Mouse (Mus musculus) intestine, embryonic 14.5 days (tissue): Measurements from ENCODE around the gene Adamtsl1. TPM values are rescaled to one million over a fixed set of nuclear protein-coding genes. Genes with fewer than 3 reads are reported as not detected.

Source experiments
- ATAC-seq: fragments of 200-750 bp; cut with Nextera tagmentation; replicated peaks from 2 replicates; pipeline ENCODE4 v1.8.0; 2017; ENCODE audit warnings: low read depth, moderate number of reproducible peaks, moderate TSS enrichment, moderate library complexity; ENCODE audit not compliant: low FRiP score, low TSS enrichment
- DNase-seq: peaks from one replicate; pipeline ENCODE4 v3.0.0-alpha.2; 2018; ENCODE audit warnings: low spot score
- H3K27ac ChIP-seq: fragments of 300-500 bp; sonication (generic); 2 replicates; pipeline ENCODE4 v1.5.1; 2014; ENCODE audit warnings: low read depth, mild to moderate bottlenecking, control low read depth
- H3K27me3 ChIP-seq: fragments of 300-500 bp; sonication (generic); replicated peaks from 2 replicates; pipeline ENCODE4 v1.6.1; 2014; ENCODE audit warnings: low read length, control low read depth; ENCODE audit not compliant: control insufficient read depth, insufficient read depth
- H3K36me3 ChIP-seq: fragments of 300-500 bp; sonication (generic); 2 replicates; pipeline ENCODE4 v1.6.1; 2014; ENCODE audit warnings: low read length, control low read depth; ENCODE audit not compliant: control insufficient read depth, insufficient read depth
- H3K4me1 ChIP-seq: fragments of 300-500 bp; sonication (generic); replicated peaks from 2 replicates; pipeline ENCODE4 v1.6.1; 2014; ENCODE audit warnings: low read length, control low read depth, mixed read lengths; ENCODE audit not compliant: control insufficient read depth, insufficient read depth
- H3K4me2 ChIP-seq: fragments of 300-500 bp; sonication (generic); 2 replicates; pipeline ENCODE4 v1.6.1; 2014; ENCODE audit warnings: low read length
- H3K4me3 ChIP-seq: fragments of 300-500 bp; sonication (generic); 2 replicates; pipeline ENCODE4 v1.5.1; 2014; ENCODE audit warnings: low read depth, low read length, control low read depth, mixed read lengths
- H3K9ac ChIP-seq: fragments of 300-500 bp; sonication (generic); 2 replicates; pipeline ENCODE4 v1.6.1; 2014; ENCODE audit warnings: mild to moderate bottlenecking, low read length
- H3K9me3 ChIP-seq: fragments of 300-500 bp; sonication (generic); 2 replicates; pipeline ENCODE4 v1.6.1; 2016; ENCODE audit warnings: low read length, control low read depth; ENCODE audit not compliant: control insufficient read depth
- WGBS: fragments of 180-500 bp; shearing (Covaris S2); extraction: QIAGEN DNeasy Blood & Tissue Kit; methylation state at CpG from one replicate; pipeline ENCODE4 v1.1.7; 2014; 5-methylcytosine and 5-hydroxymethylcytosine counted together
- polyA plus RNA-seq: library from polyadenylated mRNA; unstranded; fragments of >200 nt; fragmentation: Nextera tagmentation; extraction: Ambion mirVana; gene quantifications from 2 replicates; pipeline ENCODE4 v1.2.1, GENCODE M21; 2014

Adamtsl1 gene
- polyA plus RNA-seq, 1 experiment from 2014 or later = 12.4 TPM

- no peaks in the 10 kb centered on the region for H3K36me3 ChIP-seq
- no peaks in the 10 kb centered on the region for H3K9me3 ChIP-seq
- H3K4me3 ChIP-seq = no peak overlapping the region
- H3K4me1 ChIP-seq = no peaks in the 10 kb centered on the region
- H3K9ac ChIP-seq = no peak overlapping the region
- no peak overlapping the region for H3K4me2 ChIP-seq
- 61% methylated on average over 6 of the region's 6 CpGs for WGBS
- no peaks in the 10 kb centered on the region for H3K27me3 ChIP-seq
- DNase-seq = no peak
- H3K27ac ChIP-seq = no peak overlapping the region
- no peak for ATAC-seq
These were observed 269.9 kb downstream of the Adamtsl1 start for GRCm38 (mm10) chr4:85783768-85784379.

GRCm38 (mm10) chr4:85784428-85784827 is 270.5 kb downstream of the Adamtsl1 start:
- Histone ChIP-seq H3K4me1 (no peaks in the 10 kb centered on the region), H3K4me2 (no peak overlapping the region), H3K9me3 (no peaks in the 10 kb centered on the region), H3K27ac (no peak overlapping the region), H3K9ac (no peak overlapping the region), H3K27me3 (no peaks in the 10 kb centered on the region), H3K4me3 (no peak overlapping the region), H3K36me3 (no peaks in the 10 kb centered on the region)
- DNase-seq (no peak), ATAC-seq (no peak)
- WGBS = 64% methylated on average over 4 of the region's 4 CpGs

- Histone ChIP-seq H3K27me3 (no peaks in the 10 kb centered on the region), H3K27ac (no peak overlapping the region), H3K36me3 (no peaks in the 10 kb centered on the region), H3K4me3 (no peak overlapping the region), H3K4me2 (no peak overlapping the region), H3K4me1 (no peaks in the 10 kb centered on the region), H3K9ac (no peak overlapping the region), H3K9me3 (no peaks in the 10 kb centered on the region)
- no peak for DNase-seq
- ATAC-seq = no peak
- WGBS = 63% methylated on average over 2 of the region's 2 CpGs
These were observed 276.3 kb downstream of the Adamtsl1 start for GRCm38 (mm10) chr4:85790226-85790625.

DNA sequence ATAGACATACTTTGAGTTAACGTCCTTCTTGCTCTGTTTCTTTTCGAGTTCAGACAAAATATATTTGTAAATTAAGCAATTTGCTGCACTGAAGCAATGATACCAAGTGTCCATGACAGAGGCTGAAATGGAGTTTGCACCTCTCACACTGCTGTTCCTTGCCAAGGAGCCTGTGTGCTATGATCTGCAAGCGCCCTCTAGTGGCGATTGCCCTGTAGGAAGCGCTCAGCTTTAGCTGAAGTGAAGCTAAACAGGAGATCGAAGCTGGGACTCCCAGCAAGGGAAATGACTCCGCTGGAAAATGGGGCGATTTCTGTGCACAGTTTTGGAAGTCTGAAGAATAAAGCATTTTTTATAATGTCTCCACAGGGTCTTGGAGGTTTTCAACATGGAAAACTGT is 287.8 kb downstream of the Adamtsl1 start:
- Histone ChIP-seq H3K9ac (no peak overlapping the region), H3K27ac (no peak overlapping the region), H3K4me2 (no peak overlapping the region), H3K36me3 (no peaks in the 10 kb centered on the region), H3K4me1 (no peaks in the 10 kb centered on the region), H3K4me3 (no peak overlapping the region), H3K27me3 (no peaks in the 10 kb centered on the region), H3K9me3 (no peaks in the 10 kb centered on the region)
- 5% methylated on average over 8 of the region's 8 CpGs for WGBS
- ATAC-seq = peak; percentile 77
- peak; percentile 86 for DNase-seq

DNA sequence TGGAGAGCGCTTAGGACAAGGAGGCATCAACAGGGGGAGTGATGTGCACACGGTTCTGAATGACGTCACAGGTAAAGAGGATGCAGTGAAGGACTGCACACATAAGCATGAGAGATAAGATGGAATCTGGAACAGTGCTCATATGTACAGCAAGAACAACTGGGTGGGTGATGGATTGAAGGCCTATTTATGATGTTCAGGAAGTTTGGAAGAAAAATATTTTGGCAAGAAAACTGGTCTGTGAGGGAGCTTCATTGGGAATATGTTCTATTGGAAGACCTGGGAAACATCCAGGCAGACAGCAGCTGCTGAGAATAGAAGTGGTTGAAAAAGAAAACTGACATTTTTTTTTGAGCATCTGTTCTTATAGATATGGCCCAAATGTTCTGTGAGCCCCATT is 300.4 kb downstream of the Adamtsl1 start:
- ATAC-seq (no peak), DNase-seq (no peak)
- Histone ChIP-seq H3K36me3 (no peaks in the 10 kb centered on the region), H3K27ac (no peak overlapping the region), H3K9ac (no peak overlapping the region), H3K4me2 (no peak overlapping the region), H3K4me1 (no peaks in the 10 kb centered on the region), H3K27me3 (no peaks in the 10 kb centered on the region), H3K9me3 (no peaks in the 10 kb centered on the region), H3K4me3 (no peak overlapping the region)
- 65% methylated on average over 3 of the region's 3 CpGs for WGBS

DNA sequence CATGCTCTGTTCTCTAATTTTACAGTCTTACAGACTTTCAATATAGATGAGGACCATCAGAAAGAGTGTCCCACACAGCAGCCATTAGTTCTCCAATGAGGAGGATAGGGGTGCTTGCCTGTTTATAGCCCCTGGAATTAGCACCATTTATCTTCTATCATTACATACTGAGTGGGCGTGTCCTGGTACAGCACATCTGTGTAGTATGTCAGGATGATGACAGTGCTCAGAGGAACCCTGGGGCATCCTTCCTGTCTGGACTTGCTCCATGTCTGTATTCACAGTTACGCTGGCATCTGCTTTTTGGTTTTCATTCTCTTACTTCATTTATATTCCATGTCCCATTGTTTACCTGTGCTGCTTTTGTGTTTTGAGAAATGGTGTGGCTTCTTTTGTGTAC is 304.5 kb downstream of the Adamtsl1 start:
- H3K4me3 ChIP-seq = no peak overlapping the region
- no peaks in the 10 kb centered on the region for H3K9me3 ChIP-seq
- H3K27ac ChIP-seq = no peak overlapping the region
- ATAC-seq = no peak
- 64% methylated on average over 2 of the region's 2 CpGs for WGBS
- no peak overlapping the region for H3K4me2 ChIP-seq
- no peaks in the 10 kb centered on the region for H3K4me1 ChIP-seq
- H3K27me3 ChIP-seq = no peaks in the 10 kb centered on the region
- H3K36me3 ChIP-seq = no peaks in the 10 kb centered on the region
- no peak overlapping the region for H3K9ac ChIP-seq
- DNase-seq = no peak

GRCm38 (mm10) chr4:85819169-85819568 is 305.2 kb downstream of the Adamtsl1 start:
- Histone ChIP-seq H3K4me1 (no peaks in the 10 kb centered on the region), H3K36me3 (no peaks in the 10 kb centered on the region), H3K27me3 (no peaks in the 10 kb centered on the region), H3K4me2 (no peak overlapping the region), H3K4me3 (no peak overlapping the region), H3K9ac (no peak overlapping the region), H3K27ac (no peak overlapping the region), H3K9me3 (no peaks in the 10 kb centered on the region)
- DNase-seq (no peak), ATAC-seq (no peak)
- 93% methylated on average over 1 of the region's 1 CpGs for WGBS

DNA sequence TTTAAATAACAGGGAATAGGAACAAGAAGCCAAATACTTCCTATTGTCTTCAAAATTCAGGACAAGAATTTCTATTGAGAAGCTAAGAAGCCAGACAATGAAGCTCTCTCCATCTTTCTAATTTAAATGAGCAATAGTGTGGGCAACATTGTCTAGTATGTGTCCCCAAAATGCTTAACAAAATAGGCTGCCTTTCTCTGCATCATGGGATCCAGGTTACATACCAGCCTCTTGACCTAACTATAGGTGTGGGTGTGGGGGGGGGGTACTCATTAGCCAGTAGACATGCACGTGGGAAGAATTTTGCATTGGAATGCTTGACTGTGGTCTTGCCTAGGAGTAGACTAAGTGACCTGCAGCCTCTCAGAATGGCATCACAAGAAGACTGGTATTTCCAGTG is 305.9 kb downstream of the Adamtsl1 start:
- H3K9ac ChIP-seq = no peak overlapping the region
- H3K27ac ChIP-seq = no peak overlapping the region
- H3K4me2 ChIP-seq = no peak overlapping the region
- DNase-seq = no peak
- no peaks in the 10 kb centered on the region for H3K4me1 ChIP-seq
- no peaks in the 10 kb centered on the region for H3K9me3 ChIP-seq
- no peak for ATAC-seq
- no peaks in the 10 kb centered on the region for H3K27me3 ChIP-seq
- H3K36me3 ChIP-seq = no peaks in the 10 kb centered on the region
- WGBS = 33% methylated on average over 1 of the region's 1 CpGs
- no peak overlapping the region for H3K4me3 ChIP-seq

DNA sequence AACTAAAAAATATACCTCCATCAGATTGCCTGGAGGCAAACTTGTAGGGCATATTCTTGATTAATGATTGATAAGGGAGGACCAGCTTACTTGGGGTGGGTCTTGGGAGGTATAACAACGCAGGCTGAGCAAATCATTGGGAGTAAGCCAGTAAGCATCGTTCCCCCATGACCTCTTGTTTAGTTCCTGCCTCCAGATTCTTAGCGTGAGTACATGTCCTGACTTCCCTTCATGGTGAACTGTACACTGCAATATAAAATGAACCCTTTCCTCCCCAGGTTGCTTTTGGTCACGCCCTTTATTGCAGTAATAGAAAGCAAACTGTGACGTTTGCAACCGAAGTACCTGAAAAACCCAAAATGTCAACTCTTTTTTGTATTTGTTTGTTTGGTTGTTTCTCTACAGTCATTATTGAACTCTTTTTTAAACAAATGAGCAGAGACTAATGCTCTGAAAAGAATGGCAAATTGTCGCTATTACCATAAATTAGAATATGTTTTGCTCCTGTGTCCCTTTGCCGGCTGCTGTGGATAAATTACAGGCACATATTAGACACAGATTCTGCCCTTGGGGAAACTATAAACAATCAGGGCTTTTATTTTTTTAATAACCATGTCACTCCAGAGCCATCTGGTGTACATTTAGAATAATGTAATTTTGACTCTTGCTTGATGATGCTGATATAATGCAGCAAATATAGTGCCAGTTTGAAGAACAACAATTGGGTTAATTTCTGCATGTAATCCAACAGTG is 310.2 kb downstream of the Adamtsl1 start:
- no peak overlapping the region for H3K9ac ChIP-seq
- no peaks in the 10 kb centered on the region for H3K27me3 ChIP-seq
- no peak overlapping the region for H3K27ac ChIP-seq
- H3K4me3 ChIP-seq = no peak overlapping the region
- H3K4me2 ChIP-seq = no peak overlapping the region
- H3K36me3 ChIP-seq = no peaks in the 10 kb centered on the region
- H3K4me1 ChIP-seq = no peaks in the 10 kb centered on the region
- WGBS = 66% methylated on average over 8 of the region's 8 CpGs
- DNase-seq (no peak), ATAC-seq (no peak)
- no peaks in the 10 kb centered on the region for H3K9me3 ChIP-seq
